Mouse (Mus musculus): ENCODE data around the gene Zbtb5. TPM values are rescaled to one million over a fixed set of nuclear protein-coding genes. Genes with fewer than 3 reads are reported as not detected.
A peak's percentile ranks its signal among the peaks of the same experiment; 100 is the strongest.
"Not testable (repeated sequence)": the region's sequence is repeated elsewhere in the genome, so short reads cannot be mapped to it uniquely, and the experiment has no call there.

The Zbtb5 gene
- polyA plus RNA-seq, 1 experiment from 2014 or later: 34.5 TPM

DNA sequence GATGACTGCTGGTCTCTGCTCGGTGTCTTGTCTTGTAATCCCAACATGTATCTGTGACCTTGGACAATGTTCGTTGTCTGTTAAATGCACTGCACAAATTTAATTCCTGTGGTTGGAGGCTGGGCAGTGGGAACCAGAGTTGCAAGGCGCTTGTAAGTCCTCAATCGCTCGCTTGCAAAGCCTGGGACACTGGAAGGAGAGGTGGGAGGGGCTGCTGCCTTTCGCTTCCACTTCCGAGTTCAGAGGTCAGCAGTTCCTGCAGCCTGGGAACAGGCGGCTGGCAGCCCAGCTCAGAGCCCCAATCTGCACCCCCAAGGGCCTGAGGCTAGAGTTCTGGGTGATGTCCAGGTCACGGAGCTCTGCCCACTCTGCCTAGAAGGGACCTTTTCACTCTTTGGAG is 59.2 kb downstream of the Zbtb5 start:
- Histone ChIP-seq H3K36me3 (no peaks in the 10 kb centered on the region), H3K9me3 (replicated peaks) (no peaks in the 10 kb centered on the region), H3K4me1 (peaks cover 11% of the 10 kb centered on the region), H3K4me3 (no peak overlapping the region), H3K27ac (replicated peaks) (peak overlapping the region; percentile 17; the same call in 1 of the 2 replicates), H3K27me3 (ENCODE audit: low read depth, poor library complexity, severe bottlenecking) (no peaks in the 10 kb centered on the region)
- DNase-seq (ENCODE audit: low spot score): no peak
- WGBS: 83% methylated on average over 9 of the region's 9 CpGs

DNA sequence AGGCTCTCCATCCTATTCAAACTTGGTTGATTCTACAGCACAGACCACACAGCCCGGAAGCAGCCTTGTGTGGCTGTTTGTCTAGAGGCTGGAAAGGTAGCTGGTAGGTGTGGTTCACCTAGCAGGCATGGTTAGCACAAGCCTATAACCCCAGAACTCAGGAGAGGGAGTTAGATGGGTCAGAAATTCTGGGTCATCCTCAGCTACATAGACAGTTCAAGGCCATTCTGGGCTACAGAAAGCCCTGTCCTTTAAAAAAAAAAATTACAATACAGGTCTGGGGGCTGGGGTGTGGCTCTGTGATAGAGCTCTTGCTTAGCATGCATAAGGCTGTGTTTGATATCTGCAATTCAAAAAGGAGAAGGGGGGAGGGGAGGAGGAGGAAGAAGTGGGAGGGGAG is 63.9 kb downstream of the Zbtb5 start:
- DNase-seq (ENCODE audit: low spot score): no peak
- H3K4me3 ChIP-seq: no peak overlapping the region
- no peaks in the 10 kb centered on the region for H3K27me3 ChIP-seq (ENCODE audit: low read depth, poor library complexity, severe bottlenecking)
- peaks cover 11% of the 10 kb centered on the region for H3K4me1 ChIP-seq
- WGBS: 89% methylated on average over 1 of the region's 1 CpGs
- no peaks in the 10 kb centered on the region for H3K36me3 ChIP-seq
- H3K27ac ChIP-seq (replicated peaks): no peak overlapping the region
- H3K9me3 ChIP-seq (replicated peaks): no peaks in the 10 kb centered on the region

DNA sequence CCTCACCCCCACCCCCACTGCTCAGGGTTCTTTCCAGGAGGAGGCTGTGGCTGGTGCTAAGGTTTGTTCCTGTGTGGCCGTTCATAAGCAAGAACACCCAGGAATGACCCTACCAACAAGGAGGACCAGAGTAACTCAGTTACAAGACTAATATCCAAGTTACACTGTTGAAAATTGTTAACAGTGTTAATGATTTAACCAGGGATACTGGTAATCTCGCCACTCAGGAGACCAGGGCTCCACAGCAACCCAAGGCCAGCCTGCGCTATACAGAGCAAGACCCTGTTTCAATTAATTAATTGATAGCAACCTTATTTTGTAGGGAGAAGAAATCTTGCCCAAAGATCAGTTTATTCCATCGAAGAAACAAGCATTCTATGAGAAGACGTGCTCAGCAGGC is 64.7 kb downstream of the Zbtb5 start:
- H3K4me3 ChIP-seq: no peak overlapping the region
- H3K4me1 ChIP-seq: peaks cover 5% of the 10 kb centered on the region; the same call in 1 of the 2 replicates
- no peaks in the 10 kb centered on the region for H3K27me3 ChIP-seq (ENCODE audit: low read depth, poor library complexity, severe bottlenecking)
- H3K9me3 ChIP-seq (replicated peaks): no peaks in the 10 kb centered on the region
- no peaks in the 10 kb centered on the region for H3K36me3 ChIP-seq
- WGBS: 88% methylated on average over 5 of the region's 5 CpGs
- H3K27ac ChIP-seq (replicated peaks): no peak overlapping the region
- DNase-seq (ENCODE audit: low spot score): no peak

DNA sequence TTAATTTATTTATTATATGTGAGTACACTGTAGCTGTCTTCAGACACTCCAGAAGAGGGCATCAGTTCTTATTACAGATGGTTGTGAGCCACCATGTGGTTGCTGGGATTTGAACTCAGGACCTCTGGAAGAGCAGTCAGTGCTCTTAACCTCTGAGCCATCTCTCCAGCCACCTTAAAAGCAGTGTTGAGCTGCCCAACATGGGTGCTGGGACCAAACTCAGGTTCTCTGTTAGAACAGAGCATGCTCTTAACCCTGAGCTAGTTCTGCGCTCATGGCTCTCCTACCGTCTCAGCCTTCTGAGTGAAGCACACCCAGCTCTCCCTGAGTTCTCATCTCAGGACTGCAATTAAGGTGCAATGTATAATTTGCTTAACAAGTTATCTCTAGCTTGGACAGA is 66.1 kb downstream of the Zbtb5 start:
- H3K9me3 ChIP-seq (replicated peaks); H3K27me3 ChIP-seq (ENCODE audit: low read depth, poor library complexity, severe bottlenecking); H3K27ac ChIP-seq (replicated peaks); DNase-seq (ENCODE audit: low spot score); H3K36me3 ChIP-seq; H3K4me1 ChIP-seq; H3K4me3 ChIP-seq: not testable (repeated sequence)
- WGBS: 95% methylated on average over 2 of the region's 2 CpGs

DNA sequence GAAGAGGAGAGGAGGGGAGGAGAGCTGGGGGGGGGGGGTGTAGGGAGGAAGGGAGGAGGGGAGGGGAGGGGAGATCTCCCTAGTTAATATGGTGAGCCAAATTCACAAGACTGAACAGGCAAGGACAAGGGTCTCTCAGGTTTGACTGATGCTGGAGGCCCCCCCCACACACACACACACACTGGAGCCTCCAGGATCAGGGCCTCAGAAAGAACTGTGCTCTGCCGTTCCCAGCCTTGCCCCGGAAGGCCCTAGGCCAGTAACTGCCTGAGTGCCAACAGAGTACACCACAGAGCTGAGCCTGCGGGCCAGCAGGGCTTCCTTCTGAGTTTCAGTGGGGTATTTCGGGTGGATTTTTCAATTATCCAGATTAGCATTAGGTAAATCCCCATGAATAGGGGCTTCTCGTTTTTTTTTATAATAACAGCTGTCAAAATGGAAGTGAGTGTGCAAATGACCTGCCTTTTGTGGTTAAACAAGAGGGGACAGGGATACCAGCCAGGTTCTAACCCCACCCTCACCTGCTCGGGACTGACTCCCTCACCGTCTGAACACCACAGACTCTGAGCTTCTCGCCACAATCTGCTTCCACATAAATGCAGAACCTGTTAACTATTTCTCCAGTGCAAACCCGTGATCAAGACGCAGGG is 67.7 kb downstream of the Zbtb5 start:
- H3K27me3 ChIP-seq (ENCODE audit: low read depth, poor library complexity, severe bottlenecking): no peaks in the 10 kb centered on the region
- no peak for DNase-seq (ENCODE audit: low spot score)
- no peak overlapping the region for H3K27ac ChIP-seq (replicated peaks)
- no peak overlapping the region for H3K4me3 ChIP-seq
- 86% methylated on average over 10 of the region's 10 CpGs for WGBS
- no peaks in the 10 kb centered on the region for H3K9me3 ChIP-seq (replicated peaks)
- no peaks in the 10 kb centered on the region for H3K36me3 ChIP-seq
- H3K4me1 ChIP-seq: peaks cover 5% of the 10 kb centered on the region; the same call in 1 of the 2 replicates

DNA sequence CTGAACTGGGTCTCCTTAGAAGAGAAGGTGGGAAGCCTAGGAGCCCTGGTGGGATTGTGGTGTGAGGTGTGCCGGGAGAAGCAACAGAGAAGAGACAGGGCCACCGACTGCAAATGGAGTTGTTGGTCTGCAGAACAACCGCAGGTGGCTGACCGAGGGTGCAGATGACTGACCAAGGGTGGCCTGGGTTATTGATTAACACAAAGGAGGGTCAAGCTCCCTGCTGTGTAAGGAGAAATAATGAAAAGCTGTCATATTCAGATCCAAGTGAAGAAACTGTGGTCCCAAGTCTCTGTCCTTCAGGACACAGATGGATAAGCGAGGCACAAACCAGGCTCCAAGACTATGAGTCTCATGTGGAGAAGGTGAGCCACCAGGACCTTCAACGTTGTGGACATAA is 68.7 kb downstream of the Zbtb5 start:
- no peak for DNase-seq (ENCODE audit: low spot score)
- H3K4me3 ChIP-seq: no peak overlapping the region
- H3K36me3 ChIP-seq: no peaks in the 10 kb centered on the region
- H3K4me1 ChIP-seq: 0 out of 2 replicates have a peak, but pooled peaks cover 2% of the 10 kb centered on the region
- no peak overlapping the region for H3K27ac ChIP-seq (replicated peaks)
- no peaks in the 10 kb centered on the region for H3K9me3 ChIP-seq (replicated peaks)
- H3K27me3 ChIP-seq (ENCODE audit: low read depth, poor library complexity, severe bottlenecking): no peaks in the 10 kb centered on the region
- 83% methylated on average over 6 of the region's 6 CpGs for WGBS

DNA sequence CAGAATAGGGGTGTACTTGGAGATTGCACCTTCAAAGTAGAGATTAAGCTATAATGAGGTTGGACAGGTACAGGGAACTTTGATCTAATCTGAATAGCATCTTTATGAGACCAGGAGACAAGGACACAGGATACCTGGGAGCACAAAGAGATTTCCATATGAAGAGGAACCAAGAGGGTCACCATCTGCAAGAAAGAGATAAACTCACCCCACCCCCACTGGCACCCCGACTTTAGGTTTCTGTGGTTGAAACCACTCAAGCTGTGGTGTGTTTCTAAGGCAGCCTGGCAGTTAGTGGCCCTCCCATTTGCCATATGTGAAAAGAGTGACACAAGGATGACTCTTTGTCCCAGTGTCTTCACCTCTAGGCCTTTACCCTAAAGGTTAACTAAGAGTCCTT is 70.0 kb downstream of the Zbtb5 start:
- Histone ChIP-seq H3K27me3 (ENCODE audit: low read depth, poor library complexity, severe bottlenecking) (no peaks in the 10 kb centered on the region), H3K9me3 (replicated peaks) (no peaks in the 10 kb centered on the region), H3K36me3 (no peaks in the 10 kb centered on the region), H3K4me3 (no peak overlapping the region), H3K27ac (replicated peaks) (no peak overlapping the region), H3K4me1 (0 out of 2 replicates have a peak, but pooled peaks cover 2% of the 10 kb centered on the region)
- WGBS: 78% methylated on average over 1 of the region's 1 CpGs
- DNase-seq (ENCODE audit: low spot score): no peak

Other genes with a start within 250 kb of the Zbtb5 start
- 52.9 and 68.7 TPM in 2 replicates for gene Grhpr, start 31.0 kb downstream of the Zbtb5 start, polyA plus RNA-seq (2016; fragmentation: Nextera tagmentation; extraction: Ambion mirVana)
- 53.4 and 58.0 TPM in 2 replicates for gene Polr1e, start 6.2 kb upstream of the Zbtb5 start, polyA plus RNA-seq (2016; fragmentation: Nextera tagmentation; extraction: Ambion mirVana)
- 14.3 and 15.3 TPM in 2 replicates for gene Fbxo10, start 72.2 kb upstream of the Zbtb5 start, polyA plus RNA-seq (2016; fragmentation: Nextera tagmentation; extraction: Ambion mirVana)
- 196 and 220 TPM in 2 replicates for gene Tomm5, start 95.7 kb upstream of the Zbtb5 start, polyA plus RNA-seq (2016; fragmentation: Nextera tagmentation; extraction: Ambion mirVana)
- 0.90 and 1.5 TPM in 2 replicates for gene Frmpd1, start 172.5 kb upstream of the Zbtb5 start, polyA plus RNA-seq (2016; fragmentation: Nextera tagmentation; extraction: Ambion mirVana)

All from midbrain, embryonic 10.5 days (tissue).